Mouse (Mus musculus) myocyte (in vitro differentiated cells): ENCODE measurements around the gene Nxn.

Experiments used
- CEBPB ChIP-seq: IDR thresholded peaks from 2 replicates; pipeline ENCODE4 v1.6.1; 2011; ENCODE audit warnings: mild to moderate bottlenecking, moderate library complexity; ENCODE audit not compliant: poor library complexity, insufficient read depth, severe bottlenecking
- E2F4 ChIP-seq: IDR thresholded peaks from one replicate; pipeline ENCODE4 v1.6.1; 2011; ENCODE audit warnings: mild to moderate bottlenecking, control low read depth, moderate library complexity; ENCODE audit not compliant: insufficient read depth
- POLR2A ChIP-seq: IDR thresholded peaks from one replicate; pipeline ENCODE4 v1.6.1; 2011; ENCODE audit warnings: low read depth, mild to moderate bottlenecking, control low read depth, moderate library complexity; ENCODE audit not compliant: insufficient read length
- POLR2AphosphoS2 ChIP-seq: IDR thresholded peaks from one replicate; pipeline ENCODE4 v1.6.1; 2011; ENCODE audit warnings: low read depth, control low read depth; ENCODE audit not compliant: insufficient read length

DNA sequence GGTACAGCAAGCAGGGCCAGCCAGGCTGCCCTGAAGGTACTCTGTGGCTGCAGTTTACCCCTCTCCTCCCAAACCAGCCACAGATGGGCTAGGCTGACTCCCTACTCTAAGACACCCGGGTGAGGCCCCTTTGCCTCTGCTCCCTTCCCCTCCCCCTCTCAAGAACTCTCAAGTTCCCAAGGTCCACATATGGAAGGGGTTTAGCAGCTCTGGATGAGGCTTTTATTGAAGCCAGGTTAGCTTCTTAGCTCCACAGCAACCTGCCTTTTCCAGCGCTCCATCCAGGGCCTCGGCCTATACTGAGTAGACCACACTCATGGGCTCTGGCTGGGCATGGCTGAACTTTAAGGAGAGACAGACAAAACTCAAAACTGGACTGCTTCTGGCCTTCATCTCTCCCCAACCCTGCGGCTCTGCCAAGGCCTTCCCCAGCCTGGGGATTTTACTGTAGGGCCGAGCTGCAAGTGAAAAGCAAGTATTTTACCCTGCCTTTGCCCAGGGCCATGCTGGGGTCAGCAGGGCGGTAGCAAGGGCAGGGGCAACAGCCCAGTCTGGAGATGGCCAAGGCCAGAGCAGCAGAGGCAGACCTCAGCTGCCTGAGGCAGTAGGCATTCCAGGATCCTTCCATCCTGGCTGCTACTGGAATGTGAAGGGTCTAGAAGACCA is 31.2 kb upstream of the Nxn start:
- no peak for TF ChIP-seq POLR2A
- TF ChIP-seq POLR2AphosphoS2, result no peak
- TF ChIP-seq E2F4, result no peak
- TF ChIP-seq CEBPB, result no peak
